Mouse (Mus musculus) hindbrain, embryonic 14.5 days (tissue): ENCODE results near the gene Gm3500. TPM values are rescaled to one million over a fixed set of nuclear protein-coding genes. Genes with fewer than 3 reads are reported as not detected.
"Not testable (repeated sequence)": the region's sequence is repeated elsewhere in the genome, so short reads cannot be mapped to it uniquely, and the experiment has no call there.

Experiments used
- ATAC-seq: fragments of 200-750 bp; cut with Nextera tagmentation; 2 replicates; pipeline ENCODE4 v1.8.0; 2017; ENCODE audit warnings: moderate number of reproducible peaks, mild to moderate bottlenecking, moderate TSS enrichment, moderate library complexity; ENCODE audit not compliant: low FRiP score
- DNase-seq: peaks from one replicate; pipeline ENCODE4 v3.0.0-alpha.2; 2015; ENCODE audit warnings: low spot score
- H3K27ac ChIP-seq: fragments of 300-500 bp; sonication (generic); 2 replicates; pipeline ENCODE4 v1.5.1; 2014; ENCODE audit warnings: mild to moderate bottlenecking, moderate library complexity
- H3K27me3 ChIP-seq: fragments of 300-500 bp; sonication (generic); 2 replicates; pipeline ENCODE4 v1.6.1; 2014; ENCODE audit warnings: mild to moderate bottlenecking, low read length, mixed read lengths; ENCODE audit not compliant: control insufficient read depth, insufficient read depth
- H3K36me3 ChIP-seq: fragments of 300-500 bp; sonication (generic); replicated peaks from 2 replicates; pipeline ENCODE4 v1.6.1; 2014; ENCODE audit not compliant: control insufficient read depth, insufficient read depth
- H3K4me1 ChIP-seq: fragments of 300-500 bp; sonication (generic); replicated peaks from 2 replicates; pipeline ENCODE4 v1.6.1; 2014; ENCODE audit warnings: antibody characterized with exemption, low read length, mixed read lengths; ENCODE audit not compliant: control insufficient read depth, insufficient read depth
- H3K4me2 ChIP-seq: fragments of 300-500 bp; sonication (generic); replicated peaks from 2 replicates; pipeline ENCODE4 v1.6.1; 2014; ENCODE audit warnings: mild to moderate bottlenecking, moderate library complexity
- H3K4me3 ChIP-seq: fragments of 300-500 bp; sonication (generic); replicated peaks from 2 replicates; pipeline ENCODE4 v1.5.1; 2014; ENCODE audit warnings: mild to moderate bottlenecking, low read length
- H3K9ac ChIP-seq: fragments of 300-500 bp; sonication (generic); 2 replicates; pipeline ENCODE4 v1.6.1; 2014
- H3K9me3 ChIP-seq: fragments of 300-500 bp; sonication (generic); 2 replicates; pipeline ENCODE4 v1.6.1; 2016; ENCODE audit warnings: low read length; ENCODE audit not compliant: control insufficient read depth
- WGBS: fragments of 180-500 bp; shearing (Covaris S2); extraction: QIAGEN DNeasy Blood & Tissue Kit; methylation state at CpG from one replicate; pipeline ENCODE4 v1.1.7; 2014; 5-methylcytosine and 5-hydroxymethylcytosine counted together
- polyA plus RNA-seq: library from polyadenylated mRNA; unstranded; fragments of >200 nt; fragmentation: Nextera tagmentation; extraction: Ambion mirVana; gene quantifications from 2 replicates; pipeline ENCODE4 v1.2.1, GENCODE M21; 2014

Gm3500 gene
- polyA plus RNA-seq, result 0.95 and 1.7 TPM in 2 replicates

- not testable (repeated sequence) for H3K4me2 ChIP-seq, ATAC-seq, H3K9me3 ChIP-seq, H3K27me3 ChIP-seq, H3K36me3 ChIP-seq, H3K9ac ChIP-seq, H3K27ac ChIP-seq, DNase-seq, H3K4me3 ChIP-seq, H3K4me1 ChIP-seq
- WGBS, result no CpG with 5 or more reads among the region's 37 CpGs
These were observed at the start of gene Gm3500 for GRCm38 (mm10) chr14:5388949-5389348. Gene Gm3500 (minus strand): TSS chr14:5389049.

- not testable (repeated sequence) for H3K4me2 ChIP-seq, H3K9me3 ChIP-seq, H3K27ac ChIP-seq, H3K36me3 ChIP-seq, H3K27me3 ChIP-seq, H3K4me1 ChIP-seq, H3K4me3 ChIP-seq, ATAC-seq, DNase-seq, H3K9ac ChIP-seq
- WGBS, result no CpG with 5 or more reads among the region's 2 CpGs
These were observed 54.0 kb downstream of the Gm3500 start, which contains the start of gene Gm3542 for GRCm38 (mm10) chr14:5334828-5335227. Gene Gm3542 (minus strand): TSS chr14:5334928.

Other genes with a start within 250 kb of the Gm3500 start
- not detected in 2 replicates for gene Gm3317, start 224.5 kb downstream of the Gm3500 start, polyA plus RNA-seq
- not detected in 2 replicates for gene Gm8271, start 203.3 kb downstream of the Gm3500 start, polyA plus RNA-seq
- not detected in 2 replicates for gene Gm3526, start 128.5 kb downstream of the Gm3500 start, polyA plus RNA-seq
- gene Gm3542, start 54.1 kb downstream of the Gm3500 start, polyA plus RNA-seq, result not detected in 2 replicates
- 3.8 and 4.5 TPM in 2 replicates for gene Gm3194, start 66.4 kb upstream of the Gm3500 start, polyA plus RNA-seq
- gene Gm8246, start 88.8 kb upstream of the Gm3500 start, polyA plus RNA-seq, result not detected in 2 replicates
- not detected in 2 replicates for gene Gm3187, start 95.2 kb upstream of the Gm3500 start, polyA plus RNA-seq
- gene Gm3488, start 112.6 kb upstream of the Gm3500 start, polyA plus RNA-seq, result 18.0 and 18.2 TPM in 2 replicates
- gene Gm3532, start 149.4 kb upstream of the Gm3500 start, polyA plus RNA-seq, result 0.15 TPM in 1 of 2 replicates, not detected in the other
- not detected in 2 replicates for gene Gm8265, start 244.0 kb upstream of the Gm3500 start, polyA plus RNA-seq